Mouse (Mus musculus): ENCODE results near the gene Krt72. TPM values are rescaled to one million over a fixed set of nuclear protein-coding genes. Genes with fewer than 3 reads are reported as not detected.

Krt72 gene
- polyA plus RNA-seq (2012; rRNA removed) = not detected in 2 replicates

- H3K36me3 ChIP-seq (ENCODE audit: control insufficient read depth, insufficient read depth, low read length) = no peaks in the 10 kb centered on the region
- H3K4me1 ChIP-seq (ENCODE audit: control insufficient read depth, insufficient read depth, low read length) = no peaks in the 10 kb centered on the region; the same call in 1 of the 2 replicates
- no peak within 1 kb of the TSS for H3K27ac ChIP-seq (ENCODE audit: control insufficient read depth, insufficient read depth, low read depth, low read length)
- no peak for TF ChIP-seq POLR2A (IDR thresholded peaks at IDR 0.05; ENCODE audit: control insufficient read depth, low read depth, low read length)
- TF ChIP-seq CTCF (IDR thresholded peaks at IDR 0.05; ENCODE audit: control insufficient read depth, insufficient read depth, insufficient replicate concordance, low read depth, low read length) = no peak
- H3K27me3 ChIP-seq (ENCODE audit: control insufficient read depth, insufficient read depth, low read length) = no peaks in the 10 kb centered on the region
- H3K4me3 ChIP-seq (ENCODE audit: control insufficient read depth, low read depth, low read length) = no peak within 1 kb of the TSS
Observed at GRCm38 (mm10) chr15:101786360-101786759, at the start of gene Krt72. Gene Krt72, minus strand, starts transcription at chr15:101786460.

DNA sequence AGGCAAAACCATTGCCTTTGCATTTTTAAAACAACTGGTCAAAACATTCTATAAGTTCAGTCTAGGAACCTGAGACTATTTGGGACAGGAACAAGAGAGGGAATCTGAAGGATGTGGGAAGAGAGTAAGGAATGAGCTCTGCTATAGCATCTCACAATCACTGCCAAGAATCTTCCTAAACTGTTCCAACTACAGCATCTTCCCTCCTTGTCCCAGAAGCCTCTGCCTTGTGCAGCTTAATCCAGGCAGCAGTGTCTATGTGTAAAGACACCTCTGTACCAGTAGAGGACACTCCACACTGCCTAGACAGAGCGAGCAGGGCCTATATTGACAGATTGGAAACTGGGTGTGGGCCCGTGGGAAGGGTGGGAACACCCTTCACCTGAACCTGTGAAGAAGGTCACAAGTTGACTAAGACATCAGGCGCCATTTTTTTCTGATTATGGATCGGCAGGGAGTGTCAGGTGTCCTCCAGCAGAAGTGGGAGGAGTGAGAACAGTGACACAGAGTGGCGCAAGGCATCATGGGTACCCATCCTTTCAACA lies 48.6 kb upstream of the Krt72 start:
- H3K4me3 ChIP-seq (ENCODE audit: control insufficient read depth, low read depth, low read length) = peak overlapping the region; percentile 32
- H3K36me3 ChIP-seq (ENCODE audit: control insufficient read depth, insufficient read depth, low read length) = no peaks in the 10 kb centered on the region
- H3K27ac ChIP-seq (ENCODE audit: control insufficient read depth, insufficient read depth, low read depth, low read length) = no peak overlapping the region
- no peak for TF ChIP-seq POLR2A (IDR thresholded peaks at IDR 0.05; ENCODE audit: control insufficient read depth, low read depth, low read length)
- TF ChIP-seq CTCF (IDR thresholded peaks at IDR 0.05; ENCODE audit: control insufficient read depth, insufficient read depth, insufficient replicate concordance, low read depth, low read length) = no peak
- H3K4me1 ChIP-seq (ENCODE audit: control insufficient read depth, insufficient read depth, low read length) = peaks cover 4% of the 10 kb centered on the region
- H3K27me3 ChIP-seq (ENCODE audit: control insufficient read depth, insufficient read depth, low read length) = no peaks in the 10 kb centered on the region

- H3K36me3 ChIP-seq (ENCODE audit: control insufficient read depth, insufficient read depth, low read length) = no peaks in the 10 kb centered on the region
- H3K4me3 ChIP-seq (ENCODE audit: control insufficient read depth, low read depth, low read length) = no peak overlapping the region
- H3K27ac ChIP-seq (ENCODE audit: control insufficient read depth, insufficient read depth, low read depth, low read length) = no peak overlapping the region
- TF ChIP-seq CTCF (IDR thresholded peaks at IDR 0.05; ENCODE audit: control insufficient read depth, insufficient read depth, insufficient replicate concordance, low read depth, low read length) (no peak), POLR2A (IDR thresholded peaks at IDR 0.05; ENCODE audit: control insufficient read depth, low read depth, low read length) (no peak)
- no peaks in the 10 kb centered on the region for H3K27me3 ChIP-seq (ENCODE audit: control insufficient read depth, insufficient read depth, low read length)
- H3K4me1 ChIP-seq (ENCODE audit: control insufficient read depth, insufficient read depth, low read length) = peaks cover 4% of the 10 kb centered on the region
Observed at GRCm38 (mm10) chr15:101833131-101833530, 46.9 kb upstream of the Krt72 start.

DNA sequence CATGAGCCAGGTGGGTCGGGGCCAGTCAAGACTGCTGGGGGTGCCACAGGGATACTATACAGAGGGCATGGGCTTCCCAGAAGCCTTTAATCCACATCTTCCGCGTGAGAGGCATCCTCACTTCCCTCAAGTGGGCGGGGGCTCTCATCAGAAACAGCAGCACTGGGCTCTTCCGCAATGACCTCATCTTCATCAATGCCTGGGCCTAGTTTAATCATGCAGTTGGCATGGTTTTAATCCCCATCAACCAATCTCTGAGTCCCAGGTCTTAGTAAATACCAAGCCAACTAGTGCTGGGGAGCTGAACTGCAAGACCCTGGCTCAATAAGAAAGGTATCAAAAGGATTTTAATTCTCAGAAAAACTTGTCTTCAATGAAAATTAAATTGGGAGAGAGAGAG lies 43.2 kb upstream of the Krt72 start:
- no peak for TF ChIP-seq POLR2A (IDR thresholded peaks at IDR 0.05; ENCODE audit: control insufficient read depth, low read depth, low read length)
- TF ChIP-seq CTCF (IDR thresholded peaks at IDR 0.05; ENCODE audit: control insufficient read depth, insufficient read depth, insufficient replicate concordance, low read depth, low read length) = no peak
- no peaks in the 10 kb centered on the region for H3K27me3 ChIP-seq (ENCODE audit: control insufficient read depth, insufficient read depth, low read length)
- no peak overlapping the region for H3K4me3 ChIP-seq (ENCODE audit: control insufficient read depth, low read depth, low read length)
- H3K27ac ChIP-seq (ENCODE audit: control insufficient read depth, insufficient read depth, low read depth, low read length) = no peak overlapping the region
- H3K36me3 ChIP-seq (ENCODE audit: control insufficient read depth, insufficient read depth, low read length) = no peaks in the 10 kb centered on the region
- no peaks in the 10 kb centered on the region for H3K4me1 ChIP-seq (ENCODE audit: control insufficient read depth, insufficient read depth, low read length)

DNA sequence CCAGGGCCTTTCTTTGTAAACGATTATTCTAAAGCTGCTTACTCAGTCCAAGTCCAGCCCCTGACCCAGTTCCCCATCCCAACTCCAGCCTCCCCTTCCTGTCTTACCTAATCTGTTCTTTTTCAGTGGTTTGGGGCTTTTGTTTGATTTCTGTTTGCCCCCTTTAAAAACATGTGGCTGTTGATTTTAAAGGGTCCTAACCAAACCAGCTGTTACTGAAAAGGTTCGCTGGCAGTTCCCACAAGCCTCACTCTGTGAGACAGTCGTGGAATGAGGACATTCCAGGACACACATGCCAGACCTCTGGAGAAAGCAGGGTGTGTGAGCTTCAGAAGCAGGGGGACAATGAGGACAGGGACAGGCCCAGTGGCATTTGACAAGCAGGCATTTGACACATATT lies 35.5 kb upstream of the Krt72 start:
- Histone ChIP-seq H3K27me3 (ENCODE audit: control insufficient read depth, insufficient read depth, low read length) (no peaks in the 10 kb centered on the region), H3K36me3 (ENCODE audit: control insufficient read depth, insufficient read depth, low read length) (no peaks in the 10 kb centered on the region), H3K4me3 (ENCODE audit: control insufficient read depth, low read depth, low read length) (no peak overlapping the region), H3K27ac (ENCODE audit: control insufficient read depth, insufficient read depth, low read depth, low read length) (no peak overlapping the region), H3K4me1 (ENCODE audit: control insufficient read depth, insufficient read depth, low read length) (no peaks in the 10 kb centered on the region; the same call in 1 of the 2 replicates)
- TF ChIP-seq POLR2A (IDR thresholded peaks at IDR 0.05; ENCODE audit: control insufficient read depth, low read depth, low read length) (no peak), CTCF (IDR thresholded peaks at IDR 0.05; ENCODE audit: control insufficient read depth, insufficient read depth, insufficient replicate concordance, low read depth, low read length) (no peak)

DNA sequence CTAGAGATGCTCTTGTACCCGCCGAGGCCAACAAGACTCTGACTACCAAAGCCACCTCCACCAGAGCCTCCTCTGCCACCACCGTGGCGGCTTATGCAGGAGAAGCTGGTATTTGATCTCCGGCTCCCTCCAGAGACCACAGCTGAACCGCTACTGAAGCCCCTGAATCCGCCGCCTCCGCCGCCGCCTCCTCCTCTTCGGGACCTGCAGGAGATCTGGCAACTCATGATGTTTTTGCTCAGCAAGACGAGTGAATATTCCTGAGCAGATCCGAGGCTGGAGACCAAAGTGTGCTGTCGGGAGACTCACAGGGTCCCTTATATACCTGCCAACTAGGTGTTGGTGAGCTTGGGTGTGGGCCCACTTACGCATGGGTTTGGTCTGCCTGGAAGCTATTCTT lies 31.6 kb upstream of the Krt72 start, which contains the start of gene Krt2:
Krt2 (minus strand) TSS at position 295 of the 400 bp plus-strand sequence.
- TF ChIP-seq POLR2A (IDR thresholded peaks at IDR 0.05; ENCODE audit: control insufficient read depth, low read depth, low read length) (no peak), CTCF (IDR thresholded peaks at IDR 0.05; ENCODE audit: control insufficient read depth, insufficient read depth, insufficient replicate concordance, low read depth, low read length) (no peak)

GRCm38 (mm10) chr15:101803052-101803822 lies 17.0 kb upstream of the Krt72 start:
- Histone ChIP-seq H3K27ac (ENCODE audit: control insufficient read depth, insufficient read depth, low read depth, low read length) (no peak overlapping the region), H3K27me3 (ENCODE audit: control insufficient read depth, insufficient read depth, low read length) (no peaks in the 10 kb centered on the region), H3K4me3 (ENCODE audit: control insufficient read depth, low read depth, low read length) (peak overlapping the region; percentile 47; the same call in 1 of the 2 replicates), H3K4me1 (ENCODE audit: control insufficient read depth, insufficient read depth, low read length) (no peaks in the 10 kb centered on the region), H3K36me3 (ENCODE audit: control insufficient read depth, insufficient read depth, low read length) (no peaks in the 10 kb centered on the region)
- TF ChIP-seq CTCF (IDR thresholded peaks at IDR 0.05; ENCODE audit: control insufficient read depth, insufficient read depth, insufficient replicate concordance, low read depth, low read length) (no peak), POLR2A (IDR thresholded peaks at IDR 0.05; ENCODE audit: control insufficient read depth, low read depth, low read length) (no peak)

More for the DNA sequence above, 31.6 kb upstream of the Krt72 start, which contains the start of gene Krt2:
- Histone ChIP-seq H3K4me3 (ENCODE audit: control insufficient read depth, low read depth, low read length) (peak within 1 kb of the TSS; percentile 29; the same call in 1 of the 2 replicates), H3K27ac (ENCODE audit: control insufficient read depth, insufficient read depth, low read depth, low read length) (no peak within 1 kb of the TSS), H3K4me1 (ENCODE audit: control insufficient read depth, insufficient read depth, low read length) (no peaks in the 10 kb centered on the region; the same call in 1 of the 2 replicates), H3K27me3 (ENCODE audit: control insufficient read depth, insufficient read depth, low read length) (no peaks in the 10 kb centered on the region), H3K36me3 (ENCODE audit: control insufficient read depth, insufficient read depth, low read length) (no peaks in the 10 kb centered on the region)
